Mouse (Mus musculus) ES-Bruce4 (cell line): ENCODE results near the gene Sox1. TPM values are rescaled to one million over a fixed set of nuclear protein-coding genes. Genes with fewer than 3 reads are reported as not detected.
A peak's percentile ranks its signal among the peaks of the same experiment; 100 is the strongest.

ENCODE experiments used
- H3K27ac ChIP-seq: 2 replicates; pipeline ENCODE4 v1.5.1; 2012; ENCODE audit warnings: low read length, inconsistent platforms; ENCODE audit not compliant: insufficient read depth
- H3K27me3 ChIP-seq: 2 replicates; pipeline ENCODE4 v1.6.1; 2012; ENCODE audit warnings: mild to moderate bottlenecking, low read length, inconsistent platforms; ENCODE audit not compliant: control insufficient read depth, poor library complexity, insufficient read depth, severe bottlenecking
- H3K36me3 ChIP-seq: 2 replicates; pipeline ENCODE4 v1.6.1; 2012; ENCODE audit warnings: inconsistent platforms, mild to moderate bottlenecking, low read length, moderate library complexity; ENCODE audit not compliant: control insufficient read depth, poor library complexity, insufficient read depth, severe bottlenecking
- H3K4me1 ChIP-seq: one replicate; pipeline ENCODE4 v1.8.1; 2011; ENCODE audit warnings: low read length; ENCODE audit not compliant: control insufficient read depth, insufficient read depth
- H3K4me3 ChIP-seq: 2 replicates; pipeline ENCODE4 v1.5.1; 2011; ENCODE audit warnings: low read depth, mild to moderate bottlenecking, low read length
- H3K9ac ChIP-seq: 2 replicates; pipeline ENCODE4 v1.6.1; 2012; ENCODE audit warnings: low read depth, mild to moderate bottlenecking, inconsistent platforms; ENCODE audit not compliant: poor library complexity, severe bottlenecking
- H3K9me3 ChIP-seq: replicated peaks from 2 replicates; pipeline ENCODE4 v1.6.1; 2012; ENCODE audit warnings: mild to moderate bottlenecking, low read length, inconsistent platforms; ENCODE audit not compliant: control insufficient read depth, poor library complexity, insufficient read depth, severe bottlenecking
- CTCF ChIP-seq: IDR thresholded peaks from one replicate; pipeline ENCODE4 v1.8.1; 2011; ENCODE audit warnings: low read depth, low read length
- EP300 ChIP-seq: IDR thresholded peaks from 2 replicates; pipeline ENCODE4 v1.6.1; 2011; ENCODE audit warnings: low read depth, low read length; ENCODE audit not compliant: insufficient read depth
- POLR2A ChIP-seq: IDR thresholded peaks from one replicate; pipeline ENCODE4 v1.8.1; 2011; ENCODE audit warnings: low read length; ENCODE audit not compliant: insufficient read depth
- polyA plus RNA-seq: library from polyadenylated mRNA; stranded (reverse); fragments of >200 nt; gene quantifications from 2 replicates; pipeline ENCODE4 v1.2.4, GENCODE M21; 2011; ENCODE audit warnings: low read depth; ENCODE audit not compliant: missing spikeins, insufficient read depth, insufficient read length

The Sox1 gene
- polyA plus RNA-seq, 1 experiment: 0.37 TPM

DNA sequence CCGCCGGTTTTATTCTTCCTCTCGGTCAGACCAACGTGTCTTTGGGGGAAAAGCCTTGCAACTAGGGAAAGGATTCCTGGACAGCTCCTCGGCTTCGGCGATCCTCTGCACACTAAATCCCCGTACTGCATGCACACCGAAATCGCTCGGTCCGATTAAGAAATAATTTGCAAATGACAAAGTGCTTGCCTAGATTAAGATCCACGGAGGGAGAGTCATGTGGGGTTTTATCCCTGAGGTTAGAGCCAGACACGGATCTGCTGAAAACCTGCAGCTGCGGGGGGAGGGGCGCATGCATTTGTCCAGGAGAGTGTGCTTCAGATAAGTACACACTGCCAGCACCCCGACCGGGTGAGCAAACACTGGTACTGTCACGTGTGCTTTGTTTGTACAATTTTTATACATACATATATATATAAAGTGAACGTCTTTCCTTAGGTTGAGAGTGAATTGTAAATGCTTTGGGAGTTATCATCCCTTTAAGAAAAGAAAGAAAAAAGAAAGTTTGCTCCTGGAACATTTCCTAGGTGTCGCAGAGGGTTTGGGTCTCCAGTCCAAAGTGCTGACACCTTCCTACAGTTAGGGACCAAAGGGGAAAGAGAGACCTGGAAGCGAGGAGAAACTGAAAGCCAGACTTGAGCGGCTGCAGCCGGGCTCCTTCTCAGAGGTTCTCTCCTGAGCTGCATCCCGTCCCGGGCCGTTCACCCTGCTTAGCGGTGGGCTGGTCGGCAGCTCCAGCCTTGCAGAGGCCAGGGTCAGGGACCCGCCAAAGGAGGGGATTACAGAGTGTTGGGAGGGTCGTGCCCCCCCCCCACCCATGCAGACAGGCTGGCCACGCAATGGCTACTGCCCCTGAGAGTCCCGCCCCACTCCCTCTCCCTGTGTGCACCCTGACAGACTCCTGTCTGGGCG, 10.9 kb upstream of the Sox1 start:
- Histone ChIP-seq H3K9ac (no peak overlapping the region), H3K9me3 (no peaks in the 10 kb centered on the region), H3K27me3 (peaks cover 59% of the 10 kb centered on the region), H3K4me3 (no peak overlapping the region), H3K4me1 (no peaks in the 10 kb centered on the region), H3K27ac (no peak overlapping the region), H3K36me3 (no peaks in the 10 kb centered on the region)
- no peak for TF ChIP-seq POLR2A

GRCm38 (mm10) chr8:12384996-12385685, 10.0 kb upstream of the Sox1 start:
- no peaks in the 10 kb centered on the region for H3K36me3 ChIP-seq
- peaks cover 66% of the 10 kb centered on the region for H3K27me3 ChIP-seq
- H3K9ac ChIP-seq: peak overlapping the region; percentile 39
- H3K4me3 ChIP-seq: peak overlapping the region; percentile 51
- TF ChIP-seq EP300 (no peak), POLR2A (no peak), CTCF (no peak)
- H3K9me3 ChIP-seq: no peaks in the 10 kb centered on the region
- no peaks in the 10 kb centered on the region for H3K4me1 ChIP-seq
- H3K27ac ChIP-seq: no peak overlapping the region

DNA sequence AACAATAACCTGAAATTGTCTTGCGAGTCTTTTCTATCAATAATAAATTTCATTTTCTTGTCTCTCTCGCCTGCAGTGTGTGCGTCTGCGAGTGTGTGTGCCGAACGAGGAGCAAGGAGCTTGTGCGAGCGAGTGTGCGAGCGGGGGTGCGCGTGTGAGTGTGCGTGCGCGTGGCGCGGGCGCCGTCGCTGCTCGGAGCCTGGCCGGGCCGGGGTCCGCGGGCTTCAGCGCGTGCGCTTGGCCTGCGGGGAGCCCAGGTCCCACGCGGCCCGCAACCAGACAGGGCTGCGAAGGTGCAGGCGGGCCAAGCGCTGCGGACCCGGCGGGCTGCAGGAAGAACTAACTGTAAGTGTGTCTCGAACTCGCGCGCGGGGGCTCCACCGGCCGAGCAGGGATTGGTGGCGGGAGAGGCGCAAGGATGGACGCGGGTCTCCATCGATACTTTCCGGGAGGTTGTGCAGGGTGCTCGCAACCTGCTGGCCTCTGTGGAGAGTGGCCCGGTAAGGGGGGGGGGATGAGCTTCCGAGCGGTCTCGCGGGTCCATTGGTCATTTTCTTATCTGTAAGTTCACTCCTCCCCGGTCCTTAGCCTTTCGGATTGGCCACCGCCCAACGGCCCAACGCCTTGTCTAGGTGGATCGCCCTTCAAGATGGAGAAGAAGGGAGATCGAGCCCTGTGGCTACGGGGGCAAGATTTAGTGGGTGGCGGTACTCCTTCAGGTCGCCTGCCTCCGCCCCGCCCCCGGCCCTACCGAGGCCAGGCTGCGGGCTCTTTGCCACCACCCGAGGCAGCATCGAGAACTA, 9.2 kb upstream of the Sox1 start:
- Histone ChIP-seq H3K4me3 (peak overlapping the region; percentile 44), H3K27me3 (peaks cover 73% of the 10 kb centered on the region), H3K27ac (no peak overlapping the region), H3K9ac (peak overlapping the region; percentile 39), H3K4me1 (no peaks in the 10 kb centered on the region), H3K36me3 (no peaks in the 10 kb centered on the region), H3K9me3 (no peaks in the 10 kb centered on the region)
- no peak for TF ChIP-seq EP300
- no peak for TF ChIP-seq POLR2A
- TF ChIP-seq CTCF: no peak

GRCm38 (mm10) chr8:12386530-12387222, 8.4 kb upstream of the Sox1 start:
- Histone ChIP-seq H3K9me3 (no peaks in the 10 kb centered on the region), H3K4me1 (no peaks in the 10 kb centered on the region), H3K9ac (peak overlapping the region; percentile 39; the same call in 1 of the 2 replicates), H3K27me3 (peaks cover 78% of the 10 kb centered on the region), H3K27ac (no peak overlapping the region), H3K36me3 (no peaks in the 10 kb centered on the region), H3K4me3 (no peak overlapping the region)
- no peak for TF ChIP-seq POLR2A
- no peak for TF ChIP-seq EP300
- no peak for TF ChIP-seq CTCF

DNA sequence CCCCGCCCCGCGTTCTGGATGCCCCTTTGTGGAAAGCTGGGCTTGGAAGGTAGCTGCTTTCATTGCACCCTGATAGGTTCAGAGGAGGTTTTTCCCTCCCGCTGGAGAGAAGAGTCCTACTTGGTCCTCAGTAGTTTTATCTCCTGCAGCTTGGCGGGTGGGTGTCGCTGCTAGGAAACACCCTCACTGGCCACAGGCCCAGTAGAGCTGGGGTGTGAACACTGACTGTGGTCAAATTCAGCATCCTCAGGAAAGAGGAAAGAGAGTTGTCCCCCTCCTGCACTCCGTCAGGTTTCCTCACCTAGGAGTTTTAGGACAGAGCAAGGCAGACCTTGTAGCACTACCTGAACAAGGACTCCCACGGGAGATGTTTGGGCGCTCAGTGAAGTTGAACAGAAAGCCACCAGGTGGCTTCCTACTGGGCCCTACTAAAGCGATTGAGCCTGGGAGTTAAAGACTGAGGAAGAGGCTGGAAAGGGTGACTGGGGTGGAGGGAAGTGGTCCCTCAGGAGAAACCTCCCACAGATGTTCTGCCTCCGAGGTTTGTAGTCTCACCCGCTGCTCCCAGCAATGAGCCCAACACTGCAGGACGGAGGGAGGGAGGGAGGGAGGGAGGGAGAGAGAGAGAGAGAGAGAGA, 7.8 kb upstream of the Sox1 start:
- peaks cover 80% of the 10 kb centered on the region for H3K27me3 ChIP-seq
- H3K27ac ChIP-seq: no peak overlapping the region
- no peaks in the 10 kb centered on the region for H3K36me3 ChIP-seq
- H3K4me3 ChIP-seq: no peak overlapping the region
- H3K9me3 ChIP-seq: no peaks in the 10 kb centered on the region
- H3K4me1 ChIP-seq: no peaks in the 10 kb centered on the region
- TF ChIP-seq EP300 (no peak), POLR2A (no peak), CTCF (no peak)
- H3K9ac ChIP-seq: no peak overlapping the region
